Mouse (Mus musculus) v-Abl transformed pro-B cells (cell line): ENCODE data around the gene Txnrd3.

Experiments
- in situ Hi-C, 2 experiments: fragments of 400-800 bp; cut with MboI; formaldehyde crosslinking; loops; one replicate each; pipeline ENCODE4 v1.15.1; 2025; ENCODE audit not compliant: unreplicated experiment in 2 of 2

Gene Txnrd3

GRCm38 (mm10) chr6:89643798-89644270 is at the start of gene Txnrd3:
Txnrd3 (plus strand) TSS chr6:89643988.
- in situ Hi-C loops: loop anchor here in 1 of 2 experiments (25.0 kb wide), 1 partner anchor 1493 kb away; no protein-coding TSS in a partner anchor

GRCm38 (mm10) chr6:89595018-89595776 is 48.6 kb upstream of the Txnrd3 start, which contains the start of gene Chchd6:
Chchd6 (minus strand) TSS chr6:89595652.
- in situ Hi-C loops: no loop called here

DNA sequence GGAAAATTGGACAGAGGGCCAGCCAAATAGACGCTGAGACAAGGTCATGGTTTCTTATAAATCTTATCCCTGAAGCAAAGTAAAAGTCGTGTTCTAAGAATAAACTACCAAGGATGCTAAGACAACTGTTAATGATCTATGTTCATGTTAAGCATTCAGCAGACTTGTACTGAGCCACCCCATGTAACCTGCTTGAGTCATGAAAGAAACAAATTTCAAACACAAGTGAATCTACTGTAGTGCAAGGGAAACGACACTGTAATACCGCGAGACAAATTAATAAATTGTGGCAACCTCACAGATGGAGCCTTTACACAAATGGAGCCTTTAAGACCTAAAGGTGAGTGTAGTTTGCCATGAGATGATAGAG is 48.0 kb upstream of the Txnrd3 start:
- in situ Hi-C loops: no loop called here

DNA sequence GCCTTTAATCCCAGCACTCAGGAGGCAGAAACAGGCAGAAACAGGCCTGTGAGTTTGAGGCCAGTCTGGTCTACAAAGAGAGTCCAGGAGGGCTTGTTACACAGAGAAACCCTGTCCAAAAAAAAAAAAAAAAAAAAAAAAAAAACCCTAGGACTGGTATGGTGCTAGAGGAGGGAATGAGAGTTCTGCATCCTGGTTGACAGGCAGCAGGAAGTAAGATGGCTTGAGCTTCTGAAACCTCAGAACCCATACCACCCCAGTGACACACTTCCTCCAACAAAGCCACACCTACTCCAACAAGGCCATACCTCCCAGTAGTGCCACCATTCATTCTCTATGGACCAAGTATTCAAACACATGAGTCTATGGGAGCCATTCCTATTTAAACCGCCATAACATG is 47.3 kb upstream of the Txnrd3 start:
- in situ Hi-C loops: no loop called here

DNA sequence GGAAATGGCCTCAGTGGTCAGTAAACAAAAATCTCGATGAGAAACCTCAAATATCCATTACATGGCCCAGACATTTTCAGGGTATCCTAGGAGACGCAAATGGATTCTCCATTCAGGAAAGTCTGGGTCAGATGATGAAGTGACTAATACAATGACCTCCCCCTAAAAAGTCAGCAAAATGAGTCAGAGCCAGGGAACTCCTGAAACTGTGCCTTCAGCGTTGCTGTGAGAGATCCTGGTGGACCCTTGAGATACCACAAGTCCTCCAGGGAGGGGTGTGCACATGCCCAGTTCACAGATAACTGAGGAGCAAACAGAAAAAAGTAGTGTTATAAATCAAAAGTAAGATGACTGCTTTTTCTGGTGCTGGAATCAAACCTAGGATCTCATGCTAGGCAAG is 37.7 kb upstream of the Txnrd3 start:
- in situ Hi-C loops: loop anchor here in 1 of 2 experiments (5.0 kb wide), 1 partner anchor 51 kb away; no protein-coding TSS in a partner anchor

DNA sequence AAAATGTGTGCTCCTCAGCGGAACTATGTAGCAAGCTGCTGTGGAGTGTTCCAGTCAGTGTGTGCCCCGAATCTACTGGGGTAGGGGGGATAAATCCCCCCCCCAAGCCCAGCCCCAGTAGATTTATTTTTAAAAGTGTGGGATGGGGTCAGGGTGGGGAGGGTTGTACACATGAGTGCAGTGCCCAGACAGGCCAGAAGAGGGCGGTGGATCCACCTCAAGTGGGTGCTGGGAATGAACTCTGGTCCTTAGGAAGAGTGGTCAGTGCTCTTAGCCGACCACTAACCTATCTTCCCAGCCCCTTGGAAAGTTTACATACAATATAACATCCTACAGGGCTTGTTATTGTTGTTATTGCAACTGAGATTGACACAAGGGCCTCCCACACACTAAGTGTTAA is 35.8 kb upstream of the Txnrd3 start:
- in situ Hi-C loops: loop anchor here in 1 of 2 experiments (5.0 kb wide), 1 partner anchor 49 kb away; no protein-coding TSS in a partner anchor

- in situ Hi-C loops: no loop called here
These were observed 30.3 kb upstream of the Txnrd3 start for GRCm38 (mm10) chr6:89613336-89614106.

DNA sequence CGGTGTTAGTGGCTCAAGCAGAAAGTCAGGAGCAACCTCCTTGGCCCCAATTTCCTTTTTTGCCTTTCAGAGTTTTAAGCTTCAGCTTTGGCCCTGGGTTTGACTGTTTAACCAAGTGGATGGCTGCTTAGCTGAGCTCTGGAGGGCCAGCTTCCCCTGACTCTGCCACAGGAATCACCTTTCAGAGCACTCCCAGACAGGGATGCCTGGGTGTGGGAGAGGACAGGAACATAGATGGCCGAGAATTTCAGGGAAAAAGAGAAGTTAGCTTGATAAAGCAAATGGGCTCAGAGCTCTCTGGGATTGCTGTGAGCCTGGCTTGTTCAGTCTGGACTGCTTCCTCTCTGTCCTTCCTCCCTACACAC is 29.7 kb upstream of the Txnrd3 start:
- in situ Hi-C loops: no loop called here

DNA sequence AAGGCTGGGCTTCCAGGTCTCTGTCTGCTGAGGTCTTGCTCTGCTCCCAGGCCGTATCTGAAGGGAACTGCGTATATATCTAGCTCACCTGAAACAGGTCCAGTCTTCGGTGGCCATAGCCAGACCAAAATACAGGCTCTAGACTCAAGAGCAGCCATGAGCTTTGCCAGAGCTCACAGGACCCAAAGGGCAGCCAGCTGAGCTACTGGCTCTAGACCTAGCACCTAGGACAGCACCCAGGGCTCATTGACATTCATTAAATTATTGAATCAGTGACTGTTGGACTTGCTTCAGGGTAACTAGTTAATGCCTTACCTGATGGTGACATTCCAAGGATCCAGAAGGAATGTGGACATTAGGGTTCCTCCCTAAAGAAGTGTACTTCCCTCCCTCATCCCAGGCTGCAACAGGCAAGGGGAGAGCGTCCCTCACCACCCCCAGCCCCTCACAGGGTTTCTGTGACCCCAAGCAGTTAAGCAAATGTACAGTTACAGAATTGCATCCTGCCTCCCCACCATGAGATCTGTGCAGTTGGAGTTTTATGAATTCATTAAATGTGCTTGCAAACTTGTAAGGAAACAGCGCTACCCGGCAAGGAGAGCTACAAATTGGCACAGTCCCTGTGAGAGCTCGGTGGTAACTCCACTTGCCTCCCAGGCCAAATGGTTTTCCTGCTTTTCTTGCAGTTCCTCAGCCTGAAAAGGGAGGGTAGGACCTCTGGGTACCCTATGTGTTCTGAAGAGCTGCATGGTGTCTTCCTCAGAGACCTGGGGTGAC is 29.0 kb upstream of the Txnrd3 start:
- in situ Hi-C loops: no loop called here

GRCm38 (mm10) chr6:89615373-89615755 is 28.4 kb upstream of the Txnrd3 start:
- in situ Hi-C loops: no loop called here

DNA sequence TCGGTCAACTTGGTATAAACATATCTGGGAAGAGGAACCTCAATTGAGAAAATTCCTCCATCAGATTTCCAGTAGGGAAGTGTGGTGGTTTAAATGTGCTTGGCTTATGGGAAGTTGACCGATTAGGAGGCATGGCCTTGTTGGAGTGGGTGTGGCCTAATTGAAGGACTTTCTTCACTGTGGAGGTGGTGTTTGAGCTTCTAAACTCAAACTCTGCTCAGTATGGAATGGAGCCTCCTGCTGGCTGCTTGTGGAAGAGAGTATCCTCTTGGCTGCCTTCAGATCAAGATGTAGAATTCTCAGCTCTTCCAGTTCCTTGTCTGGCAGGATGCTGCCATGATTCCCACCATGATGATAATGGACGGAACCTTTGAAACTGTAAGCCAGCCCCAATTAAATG is 21.1 kb upstream of the Txnrd3 start:
- in situ Hi-C loops: no loop called here

DNA sequence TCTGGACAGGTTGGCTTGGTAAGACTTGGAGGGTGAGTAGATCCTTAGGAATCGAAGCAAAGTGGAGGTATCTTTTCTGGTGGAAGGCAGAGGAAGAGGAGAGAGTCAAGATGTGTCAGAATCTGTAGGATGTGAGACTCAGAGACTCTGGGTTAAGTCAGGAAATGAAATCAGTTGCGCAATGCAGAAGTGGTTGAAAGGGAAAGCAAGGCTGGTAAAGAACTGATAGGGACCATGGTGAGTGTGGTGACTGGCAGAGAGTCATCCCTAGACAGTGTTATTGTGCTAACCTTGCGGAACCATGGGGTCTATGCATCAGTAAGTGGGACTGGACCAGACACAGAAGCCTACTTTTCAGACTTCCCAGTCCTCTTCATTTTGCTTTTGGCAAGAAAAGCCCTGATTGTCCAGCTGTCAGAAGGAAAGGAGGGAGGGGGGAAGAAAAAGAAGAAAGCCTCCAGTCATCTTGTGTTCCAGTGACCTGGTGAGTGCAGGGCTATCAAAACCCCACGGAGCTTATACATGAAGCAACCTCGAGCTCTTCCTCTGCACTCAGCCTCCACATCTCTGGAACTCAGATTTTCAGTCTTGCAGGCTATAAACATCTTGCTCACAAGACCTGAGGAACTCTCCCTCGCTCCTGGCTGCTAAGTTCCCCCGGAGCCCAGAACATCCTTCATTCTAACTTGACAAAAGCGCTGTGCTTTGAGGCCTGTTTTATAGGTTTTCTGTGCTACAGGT is 15.6 kb upstream of the Txnrd3 start:
- in situ Hi-C loops: loop anchor here in 1 of 2 experiments (25.0 kb wide), 1 partner anchor 1509 kb away; no protein-coding TSS in a partner anchor

GRCm38 (mm10) chr6:89631809-89632562 is 11.8 kb upstream of the Txnrd3 start:
- in situ Hi-C loops: loop anchor here (5.0 to 25.0 kb wide), 4 partner anchors 75 to 1505 kb away; partner anchors contain the start of gene Plxna1 (in 1 of the 2)

DNA sequence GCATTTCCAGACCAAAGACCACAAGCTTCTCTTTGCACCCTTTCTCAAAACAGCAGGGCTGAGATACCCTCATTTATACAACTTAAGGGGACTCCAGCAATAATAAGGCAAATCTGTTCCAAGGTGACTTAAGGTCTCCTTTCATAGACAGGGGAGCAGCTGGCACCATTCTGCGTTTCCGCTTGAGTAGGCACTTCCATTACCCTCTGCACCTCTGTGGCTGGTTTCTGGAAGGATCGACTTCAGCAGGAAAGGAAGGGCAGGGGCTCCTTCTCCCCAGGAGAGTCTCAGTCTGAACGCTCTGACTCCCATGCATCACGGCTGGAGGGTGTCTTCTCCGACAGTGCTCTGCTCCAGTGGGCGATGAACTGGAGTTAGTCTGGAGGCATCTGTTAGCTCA is 10.7 kb upstream of the Txnrd3 start:
- in situ Hi-C loops: loop anchor here (5.0 to 25.0 kb wide), 4 partner anchors 76 to 1504 kb away; partner anchors contain the start of gene Plxna1 (in 1 of the 2)

GRCm38 (mm10) chr6:89634400-89634799 is 9.4 kb upstream of the Txnrd3 start:
- in situ Hi-C loops: loop anchor here (5.0 to 25.0 kb wide), 4 partner anchors 77 to 1503 kb away; partner anchors contain the start of gene Plxna1 (in 1 of the 2)

- in situ Hi-C loops: loop anchor here (10.0 to 25.0 kb wide), 3 partner anchors 273 to 1499 kb away; partner anchors contain the start of gene Plxna1 (in 1 of the 2)
These were observed 5.8 kb upstream of the Txnrd3 start for GRCm38 (mm10) chr6:89637977-89638376.

DNA sequence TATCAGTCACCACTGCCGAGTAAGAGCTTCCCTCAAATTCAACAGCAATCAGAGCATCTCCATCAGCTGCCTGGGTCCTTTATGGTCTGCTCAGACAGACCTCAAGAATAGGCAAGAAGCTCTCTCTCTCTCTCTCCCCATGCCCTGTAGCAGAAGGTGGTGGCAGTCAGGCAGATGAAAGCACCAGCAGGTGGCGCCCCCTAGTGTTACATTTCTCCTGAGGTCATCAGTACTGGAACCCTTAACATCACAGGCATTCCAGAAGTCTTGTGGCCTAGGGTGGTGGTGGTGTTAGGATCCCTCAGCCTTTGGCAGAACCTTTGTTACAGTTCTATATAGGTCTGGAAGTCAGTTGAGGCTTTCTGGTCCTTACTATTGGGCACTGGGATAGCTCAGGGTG is 4.8 kb upstream of the Txnrd3 start:
- in situ Hi-C loops: loop anchor here (10.0 to 25.0 kb wide), 3 partner anchors 274 to 1498 kb away; partner anchors contain the start of gene Plxna1 (in 1 of the 2)

GRCm38 (mm10) chr6:89644271-89645075 is 685 bp downstream of the Txnrd3 start:
- in situ Hi-C loops: loop anchor here in 1 of 2 experiments (25.0 kb wide), 1 partner anchor 1493 kb away; no protein-coding TSS in a partner anchor
